Mouse (Mus musculus) hindlimb bud, embryonic 11.5 days (tissue): ENCODE data around the gene Tfrc.
A peak's percentile ranks its signal among the peaks of the same experiment; 100 is the strongest.
"Not testable (repeated sequence)": the region's sequence is repeated elsewhere in the genome, so short reads cannot be mapped to it uniquely, and the experiment has no call there.

Experiments used
- DNase-seq: peaks from one replicate; pipeline ENCODE4 v3.0.0-alpha.2; 2012; ENCODE audit warnings: low read depth, low spot score; ENCODE audit errors: extremely low spot score

Tfrc gene

DNA sequence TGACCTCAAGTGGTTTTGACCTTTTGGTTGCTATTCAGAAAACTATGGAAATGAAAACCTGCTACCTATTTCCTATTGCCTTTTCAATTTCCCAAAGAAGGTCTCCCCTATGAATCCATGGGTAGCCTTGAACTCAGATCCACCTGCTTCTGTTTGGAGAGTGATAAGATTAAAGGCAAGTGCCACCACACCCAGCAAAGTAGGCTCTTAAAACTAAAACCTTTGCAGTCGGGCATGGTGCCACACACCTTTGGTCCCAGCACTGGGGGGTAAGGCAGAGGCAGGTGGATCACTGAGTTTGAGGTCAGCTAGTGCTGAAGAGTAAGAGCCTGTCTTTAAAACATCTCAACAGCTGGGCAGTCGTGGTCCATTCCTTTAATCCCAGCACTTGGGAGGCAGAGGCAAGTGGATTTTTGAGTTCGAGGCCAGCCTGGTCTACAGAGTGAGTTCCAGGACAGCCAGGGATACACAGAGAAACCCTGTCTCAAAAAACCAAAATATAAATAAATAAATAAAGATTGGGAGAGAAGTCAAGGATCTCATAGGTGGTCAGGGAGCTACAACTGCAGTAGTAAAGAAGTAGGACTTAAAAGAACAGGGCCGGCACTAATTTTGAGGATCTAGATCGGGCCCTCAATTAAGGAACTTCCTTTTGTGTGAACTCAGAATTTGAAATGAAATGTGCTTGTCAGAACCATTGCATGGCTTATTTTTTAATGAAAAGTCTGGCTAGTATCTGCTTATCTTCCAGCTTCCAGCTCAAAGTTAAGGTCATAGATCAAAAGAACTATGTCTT, 1.9 kb downstream of the Tfrc start:
- DNase-seq = no peak

GRCm38 (mm10) chr16:32612052-32612451, 3.3 kb downstream of the Tfrc start:
- no peak for DNase-seq

DNA sequence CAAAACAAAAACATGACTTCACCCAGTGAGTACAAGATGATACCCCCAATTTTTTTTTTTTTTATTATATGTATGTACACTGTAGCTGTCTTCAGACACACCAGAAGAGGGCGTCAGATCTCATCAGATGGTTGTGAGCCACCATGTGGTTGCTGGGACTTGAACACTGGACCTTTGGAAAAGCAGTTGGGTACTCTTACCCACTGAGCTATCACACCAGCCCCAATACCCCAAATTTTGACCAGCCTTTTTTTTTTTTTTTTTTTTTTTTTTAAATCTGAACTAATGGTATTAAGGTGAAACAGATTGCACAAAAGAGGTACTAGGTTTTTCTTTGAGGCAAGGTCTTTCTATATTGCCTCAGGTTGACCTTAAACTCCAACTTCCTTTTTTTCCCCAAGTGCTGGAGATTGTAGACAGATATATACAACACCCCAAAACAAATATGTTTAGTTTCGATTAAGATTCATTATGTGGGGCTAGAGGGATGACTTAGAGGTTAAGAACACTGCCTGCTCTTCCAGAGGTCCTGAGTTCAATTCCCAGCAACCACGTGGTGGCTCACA, 4.6 kb downstream of the Tfrc start:
- DNase-seq = no peak

DNA sequence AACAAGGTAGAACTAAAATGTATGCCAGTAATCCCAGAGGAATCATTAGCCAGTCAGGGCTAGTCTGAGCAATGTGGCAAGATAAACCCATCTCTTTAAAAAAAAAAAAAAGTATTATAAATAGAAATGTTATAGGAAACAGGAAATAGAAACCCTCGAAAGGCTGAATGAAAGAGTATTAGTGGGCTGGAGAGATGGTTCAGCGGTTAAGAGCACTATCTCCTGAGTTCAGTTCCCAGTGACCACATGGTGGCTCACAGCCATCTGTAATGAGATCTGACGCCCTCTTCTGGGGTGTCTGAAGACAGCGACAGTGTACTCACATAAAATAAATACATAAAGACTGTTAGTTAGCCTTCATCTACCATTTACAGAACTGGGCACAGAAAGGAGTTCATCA, 5.3 kb downstream of the Tfrc start:
- DNase-seq = no peak

- DNase-seq = no peak
These were observed 10.2 kb downstream of the Tfrc start for GRCm38 (mm10) chr16:32618946-32619345.

DNA sequence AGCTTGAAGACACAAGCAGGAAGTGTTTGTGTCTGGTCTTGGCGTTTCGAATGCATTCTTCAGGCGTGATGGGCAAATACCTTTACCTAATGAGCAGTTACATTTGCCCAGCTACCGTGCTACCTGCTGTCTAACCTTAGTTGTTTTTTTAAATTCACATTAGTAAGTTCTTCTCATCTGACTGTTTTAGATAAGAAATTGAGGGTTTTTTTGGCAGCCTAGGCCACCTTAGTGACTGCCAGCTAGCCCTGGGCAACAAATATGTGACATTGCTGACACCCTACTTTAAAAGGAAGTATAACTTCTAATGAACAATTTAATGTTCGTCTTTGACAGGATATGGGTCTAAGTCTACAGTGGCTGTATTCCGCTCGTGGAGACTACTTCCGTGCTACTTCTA, 19.4 kb downstream of the Tfrc start:
- DNase-seq = no peak

GRCm38 (mm10) chr16:32632328-32632824, 23.7 kb downstream of the Tfrc start:
- DNase-seq = no peak

DNA sequence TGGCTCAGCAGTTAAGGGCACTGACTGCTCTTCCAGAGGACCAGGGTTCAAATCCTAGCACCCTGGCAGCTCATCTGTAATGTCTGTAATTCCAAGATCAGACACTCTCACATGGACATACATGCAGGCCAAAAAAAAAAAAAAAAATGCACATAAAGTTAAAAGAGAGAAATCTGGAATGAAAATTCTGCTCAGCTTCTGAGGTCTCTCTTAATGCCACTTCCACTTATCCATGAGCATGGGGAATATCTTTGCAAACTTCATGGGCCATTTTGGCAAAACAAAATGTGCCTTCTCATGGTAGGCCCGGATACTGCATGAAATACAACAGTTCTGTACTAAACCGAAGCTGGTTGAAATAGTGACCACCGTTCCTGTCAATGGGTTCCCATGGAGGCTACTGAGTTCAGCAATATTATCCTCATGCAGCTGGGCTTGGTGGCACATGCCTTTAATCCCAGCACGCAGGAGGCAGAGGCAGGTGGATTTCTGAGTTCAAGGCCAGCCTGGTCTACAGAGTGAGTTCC, 24.8 kb downstream of the Tfrc start:
- DNase-seq = no peak

- DNase-seq = no peak
These were observed 25.5 kb downstream of the Tfrc start for GRCm38 (mm10) chr16:32634183-32634582.

- no peak for DNase-seq
These were observed 26.6 kb downstream of the Tfrc start for GRCm38 (mm10) chr16:32635314-32635713.

- no peak for DNase-seq
These were observed 27.6 kb downstream of the Tfrc start for GRCm38 (mm10) chr16:32636331-32636730.

DNA sequence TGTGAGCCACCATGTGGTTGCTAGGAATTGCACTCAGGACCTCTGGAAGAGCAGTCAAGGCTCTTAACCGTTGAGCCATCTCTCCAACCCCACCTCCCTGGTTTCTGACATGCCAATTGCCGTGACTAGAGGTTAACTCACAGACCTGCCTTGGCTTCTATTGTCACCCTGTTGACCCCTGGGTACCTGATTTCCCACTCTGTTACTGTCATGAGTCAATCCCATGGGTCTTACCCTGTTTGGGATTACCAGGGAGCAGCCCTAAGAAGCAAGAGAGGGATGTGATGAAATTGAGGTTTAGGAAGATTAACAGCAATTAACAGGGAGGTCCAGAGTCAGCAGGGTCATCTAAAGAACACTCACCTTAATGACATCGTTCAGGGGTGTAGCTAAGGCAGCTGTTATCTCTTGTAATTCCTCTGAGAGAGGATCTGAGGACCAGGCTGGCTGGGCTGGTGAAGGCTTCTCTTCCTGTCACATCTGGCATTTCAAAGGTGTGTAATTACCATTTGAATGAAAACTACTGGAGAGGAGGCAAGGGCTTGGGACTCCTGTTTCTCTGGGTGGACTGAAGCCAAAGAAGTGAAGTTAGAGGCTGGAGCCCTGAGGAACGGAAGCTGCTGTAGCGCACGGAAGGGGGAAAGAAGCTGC, 28.3 kb downstream of the Tfrc start:
- no peak for DNase-seq

GRCm38 (mm10) chr16:32638476-32638875, 29.8 kb downstream of the Tfrc start:
- DNase-seq = peak; percentile 52

DNA sequence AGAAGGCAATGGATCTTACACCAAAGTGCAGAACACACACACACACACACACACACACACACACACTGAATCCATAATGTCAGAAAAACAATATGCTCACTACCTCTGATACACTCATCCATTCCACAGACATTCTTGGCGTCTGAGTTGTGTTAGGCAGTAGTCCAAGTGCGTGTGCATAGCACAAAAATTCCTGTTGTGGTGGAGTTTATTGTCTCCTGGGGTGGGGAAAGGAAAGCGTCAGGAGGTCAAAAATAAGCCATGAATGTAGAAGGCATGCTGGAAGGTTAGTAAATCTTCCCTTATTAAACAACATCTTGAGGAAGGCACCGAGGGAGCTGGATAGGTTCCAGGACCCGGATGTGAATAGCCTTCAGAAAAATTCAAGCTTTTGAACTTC, 31.4 kb downstream of the Tfrc start:
- no peak for DNase-seq

DNA sequence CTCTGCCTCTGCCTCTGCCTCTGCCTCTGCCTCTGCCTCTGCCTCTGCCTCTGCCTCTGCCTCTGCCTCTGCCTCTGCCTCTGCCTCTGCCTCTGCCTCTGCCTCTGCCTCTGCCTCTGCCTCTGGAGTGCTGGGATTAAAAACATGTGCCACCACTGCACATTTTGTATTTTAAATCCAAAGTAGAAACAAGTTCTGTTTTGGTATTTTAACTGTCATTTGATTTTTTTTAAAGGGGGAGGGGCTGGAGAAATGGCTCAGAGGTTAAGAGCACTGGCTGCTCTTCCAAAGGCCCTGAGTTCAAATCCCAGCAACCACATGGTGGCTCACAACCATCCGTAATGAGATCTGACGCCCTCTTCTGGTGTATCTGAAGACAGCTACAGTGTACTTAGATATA, 32.0 kb downstream of the Tfrc start:
- DNase-seq = not testable (repeated sequence)

- DNase-seq = no peak
These were observed 32.9 kb downstream of the Tfrc start for GRCm38 (mm10) chr16:32641440-32642219.

GRCm38 (mm10) chr16:32642280-32642679, 33.6 kb downstream of the Tfrc start:
- DNase-seq = no peak

- DNase-seq = no peak
These were observed 34.9 kb downstream of the Tfrc start, which contains the start of gene Tnk2 for GRCm38 (mm10) chr16:32643661-32644061. TSS of gene Tnk2 (plus strand) at chr16:32643874.

DNA sequence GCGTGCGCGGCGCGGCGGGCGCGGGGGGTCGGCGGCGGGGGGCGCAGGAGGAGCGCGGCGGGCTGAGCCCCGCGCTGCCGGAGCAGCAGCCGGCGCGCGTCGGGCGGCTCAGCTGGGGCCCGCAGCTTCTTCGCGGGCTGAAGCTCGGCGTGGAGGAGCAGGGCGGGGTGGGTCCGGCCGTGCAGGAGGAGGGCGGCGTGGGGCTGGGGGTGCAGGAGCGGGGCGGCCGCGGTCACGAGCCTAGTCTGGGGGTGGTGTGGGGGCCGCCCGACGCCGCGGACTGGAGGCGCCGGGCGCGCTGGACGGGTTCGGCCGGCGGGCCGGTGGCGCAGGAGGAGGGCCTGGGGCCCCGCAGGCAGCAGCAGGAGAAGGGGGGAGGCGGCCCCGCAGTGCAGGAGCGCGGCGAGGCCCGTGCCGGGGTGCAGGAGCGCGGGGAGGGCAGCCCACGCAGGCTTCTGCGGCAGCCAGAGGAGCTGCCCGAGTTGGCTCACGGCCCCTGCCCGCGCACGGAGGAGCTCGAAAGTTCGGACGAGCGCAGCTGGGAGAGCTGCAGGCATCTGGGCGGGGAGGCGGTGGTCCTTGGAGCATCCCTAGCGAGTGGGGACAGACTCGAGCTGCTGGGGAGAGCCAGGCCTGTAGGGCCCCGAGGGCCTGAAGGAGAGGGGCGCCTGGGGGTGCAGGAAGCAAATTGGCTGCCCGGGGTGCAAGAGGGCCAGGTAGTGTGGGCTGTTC, 35.5 kb downstream of the Tfrc start:
- DNase-seq = no peak

- no peak for DNase-seq
These were observed 36.1 kb downstream of the Tfrc start for GRCm38 (mm10) chr16:32644801-32645170.
